Mouse (Mus musculus): ENCODE results near the gene Tnn.

DNA sequence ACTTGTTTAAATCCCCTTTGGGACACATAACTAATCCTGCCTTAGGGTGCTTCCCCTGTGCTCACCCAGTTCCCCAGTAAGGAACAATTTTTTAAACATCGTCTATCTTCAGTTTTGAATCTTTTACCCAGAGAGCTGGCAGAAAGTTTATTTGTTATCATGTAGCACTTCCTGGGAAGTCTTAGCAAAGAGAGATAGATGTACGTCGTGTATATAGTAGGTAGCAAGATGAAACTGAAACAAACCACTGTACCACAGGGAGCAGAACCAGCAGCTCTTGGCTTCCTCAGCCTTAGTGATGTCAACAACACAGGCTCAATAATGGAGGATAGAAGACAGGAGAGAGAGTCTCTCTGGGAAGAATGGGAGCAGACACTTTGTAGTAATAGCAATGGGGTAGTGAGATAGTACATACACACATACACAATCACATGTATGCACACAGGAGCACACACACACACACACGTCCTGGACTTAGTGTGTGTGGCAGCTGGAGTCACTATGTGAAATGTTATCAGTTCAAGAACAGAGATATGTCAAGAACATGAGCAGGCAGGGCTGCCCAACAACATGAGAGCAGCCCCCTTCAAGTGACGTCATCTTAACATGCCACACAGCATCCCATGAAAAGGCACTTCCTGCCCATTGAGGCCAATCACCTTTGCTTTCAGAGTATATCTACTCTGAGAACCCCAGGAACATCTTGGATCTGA, 98.9 kb downstream of the Tnn start:
- TF ChIP-seq CTCF (conservative IDR thresholded peaks at IDR 0.05; ENCODE audit: insufficient read depth, insufficient read length, low read depth, low read length) (no peak), POLR2A (IDR thresholded peaks at IDR 0.05; ENCODE audit: low read depth, low read length) (no peak)
